Mouse (Mus musculus): ENCODE data around the gene Tubgcp5. TPM values are rescaled to one million over a fixed set of nuclear protein-coding genes. Genes with fewer than 3 reads are reported as not detected.
A peak's percentile ranks its signal among the peaks of the same experiment; 100 is the strongest.
"Not testable (repeated sequence)": the region's sequence is repeated elsewhere in the genome, so short reads cannot be mapped to it uniquely, and the experiment has no call there.

Tubgcp5 gene
- polyA plus RNA-seq (2017; shearing (Covaris generic)), result 10 to 100 TPM; 29.8 to 35.9 TPM

DNA sequence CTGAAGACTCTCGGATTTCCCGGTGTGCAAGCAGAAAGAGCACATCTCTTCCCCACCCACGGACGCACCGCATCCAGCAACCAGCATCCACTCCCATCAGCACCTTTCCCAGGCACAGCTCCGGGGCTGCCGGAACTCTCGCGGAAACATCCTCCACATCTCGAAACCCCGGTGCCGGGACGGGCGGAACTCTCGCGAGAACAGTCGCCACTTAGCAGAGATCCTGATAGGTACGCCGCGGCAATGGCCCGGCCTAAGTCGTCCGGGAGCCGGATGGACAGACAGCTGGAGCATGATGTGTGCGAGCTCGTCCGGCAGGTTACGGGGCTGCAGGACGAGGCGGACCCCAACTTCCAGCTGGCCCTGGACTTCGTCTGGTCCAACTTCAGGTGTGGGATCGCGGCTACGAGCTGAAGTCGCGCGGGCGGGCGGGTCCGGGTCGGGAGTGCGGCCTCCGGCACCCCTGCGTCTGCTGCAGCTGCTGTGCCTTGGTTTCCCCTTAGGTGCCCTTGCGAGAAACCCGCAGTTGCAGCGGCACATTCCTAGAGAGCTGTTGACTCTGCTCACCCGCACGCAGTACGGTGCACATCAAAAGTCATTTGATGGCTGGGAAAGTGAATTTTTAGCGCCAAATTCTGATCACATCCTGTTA is at the start of gene Tubgcp5:
Gene Tubgcp5, plus strand, starts transcription at position 203 of the 652 bp plus-strand sequence.
- peak; percentile 100 for ATAC-seq

- no peak for ATAC-seq
These were observed 49.3 kb upstream of the Tubgcp5 start for GRCm38 (mm10) chr7:55744566-55745220.

DNA sequence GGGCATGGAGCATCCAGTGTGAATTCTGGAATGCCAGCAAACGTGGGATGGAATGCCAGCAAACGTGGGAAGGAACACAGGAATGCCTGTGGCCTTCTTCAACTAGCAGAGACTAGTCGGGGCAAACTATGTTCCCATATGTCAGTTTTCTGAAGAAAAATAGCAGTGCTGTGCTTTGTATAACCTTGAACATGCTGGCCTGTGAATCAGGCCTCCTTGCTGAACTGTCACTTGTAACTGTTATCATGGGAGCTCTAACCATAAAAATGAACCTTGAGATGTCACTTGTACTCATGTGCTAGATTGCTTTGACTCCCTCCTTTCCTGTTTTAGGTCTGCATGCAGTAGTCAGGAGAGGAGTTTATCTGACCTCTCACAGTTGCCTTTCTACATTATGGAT is 43.1 kb upstream of the Tubgcp5 start:
- ATAC-seq, result no peak

GRCm38 (mm10) chr7:55759346-55759745 is 34.6 kb upstream of the Tubgcp5 start:
- no peak for ATAC-seq

DNA sequence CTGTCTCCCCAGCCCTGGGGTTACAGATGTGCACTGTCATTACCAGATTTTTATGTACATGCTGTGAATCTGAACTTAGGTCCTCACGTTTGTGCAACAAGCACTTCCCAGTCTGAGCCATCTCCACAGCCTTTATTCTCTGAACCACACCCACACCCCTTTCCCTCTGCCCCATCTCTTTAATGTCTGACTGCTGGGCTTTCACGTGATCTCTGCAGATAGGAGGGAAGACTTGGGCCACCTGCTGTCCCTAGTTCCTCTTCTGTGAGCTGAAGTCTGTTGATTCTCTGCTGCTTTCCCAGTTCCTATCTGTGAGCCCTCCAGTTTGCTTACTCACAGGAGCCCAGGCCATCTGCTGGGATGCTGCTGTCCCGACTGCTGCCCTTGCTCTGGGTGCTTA is 26.0 kb upstream of the Tubgcp5 start, which contains the start of gene Siglech:
Gene Siglech, plus strand, starts transcription at position 253 of the 400 bp plus-strand sequence.
- ATAC-seq, result no peak

- ATAC-seq, result no peak
These were observed 13.9 kb upstream of the Tubgcp5 start for GRCm38 (mm10) chr7:55780011-55780410.

DNA sequence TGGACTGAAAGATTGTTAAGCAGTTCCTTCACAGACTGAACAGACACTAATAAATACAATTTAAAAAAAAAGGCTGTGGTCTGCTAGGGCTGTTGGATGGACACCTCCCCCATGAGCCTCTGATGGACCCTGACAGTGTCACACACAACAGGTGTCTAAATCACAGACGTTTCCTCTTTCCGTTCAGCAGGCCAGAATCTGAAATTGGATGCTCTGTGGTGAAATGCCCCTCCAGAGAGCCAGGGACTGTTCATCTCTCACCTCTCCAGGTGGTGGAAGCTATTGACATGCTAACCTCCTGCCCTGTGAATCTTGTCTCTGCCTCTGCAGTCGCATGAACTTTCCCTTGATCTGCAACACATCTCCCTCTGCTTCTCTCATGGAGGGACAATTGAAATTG is 11.5 kb upstream of the Tubgcp5 start:
- no peak for ATAC-seq

DNA sequence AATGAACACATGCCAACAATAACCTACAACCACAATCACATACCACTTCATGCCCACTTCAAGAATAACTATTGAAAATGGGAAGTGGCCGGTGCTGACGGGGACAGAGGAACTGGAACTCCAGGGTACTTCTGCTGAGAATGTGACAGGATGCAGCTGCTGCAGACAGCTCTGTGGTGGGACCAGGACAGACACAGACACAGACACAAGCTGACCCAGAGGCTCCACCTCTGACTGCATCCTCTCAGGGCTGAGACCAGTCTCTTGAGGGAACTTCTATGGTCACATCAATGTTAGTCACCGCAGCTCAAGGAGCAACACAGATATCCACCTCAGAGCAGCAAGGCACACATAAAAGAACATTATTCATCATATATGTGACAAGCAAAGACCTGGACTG is 9.4 kb upstream of the Tubgcp5 start:
- no peak for ATAC-seq

GRCm38 (mm10) chr7:55790586-55790985 is 3.4 kb upstream of the Tubgcp5 start:
- ATAC-seq, result not testable (repeated sequence)

- no peak for ATAC-seq
These were observed 1.7 kb upstream of the Tubgcp5 start for GRCm38 (mm10) chr7:55792280-55792679.

- no peak for ATAC-seq
These were observed 560 bp upstream of the Tubgcp5 start for GRCm38 (mm10) chr7:55793236-55793951.

DNA sequence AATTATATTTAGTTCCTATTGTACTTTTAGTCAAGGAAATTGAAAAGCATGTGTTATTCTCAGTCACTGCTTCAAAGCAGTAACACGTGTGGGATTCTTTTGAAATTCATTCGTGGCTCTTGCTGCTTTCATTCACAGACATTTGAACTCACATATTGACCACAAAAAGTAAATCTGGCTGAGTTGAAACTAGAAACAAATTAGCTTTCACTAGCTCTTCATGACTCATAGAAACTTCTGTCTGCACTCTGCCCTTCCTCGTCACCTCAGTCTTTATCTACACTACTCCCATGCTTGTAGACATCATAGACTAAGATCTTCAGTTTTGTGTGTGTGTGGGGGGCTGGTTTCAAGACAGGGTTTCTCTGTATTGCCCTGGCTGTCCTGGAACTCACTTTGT is 6.0 kb downstream of the Tubgcp5 start:
- ATAC-seq, result no peak

- ATAC-seq, result no peak
These were observed 16.0 kb downstream of the Tubgcp5 start for GRCm38 (mm10) chr7:55809967-55810366.

GRCm38 (mm10) chr7:55824468-55824867 is 30.5 kb downstream of the Tubgcp5 start:
- ATAC-seq, result no peak

DNA sequence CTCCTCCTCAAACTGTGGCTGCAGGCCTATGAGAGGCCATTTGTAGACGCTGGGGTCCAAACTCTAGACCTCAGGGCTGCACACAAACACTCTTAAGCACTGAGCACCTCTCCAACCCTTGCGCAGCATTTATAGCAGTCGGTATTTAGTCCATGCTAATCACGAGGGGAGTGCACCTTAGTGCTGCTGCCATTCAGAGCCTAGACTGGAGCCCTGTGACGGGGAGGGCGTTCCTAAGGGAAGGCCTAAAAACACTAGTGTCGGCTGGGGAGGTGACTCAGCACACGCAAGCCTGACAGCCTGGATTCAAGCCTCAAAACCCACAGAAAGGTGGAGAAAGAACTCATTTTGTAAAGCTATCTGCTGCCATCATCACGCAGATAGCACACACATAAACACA is 33.6 kb downstream of the Tubgcp5 start:
- ATAC-seq, result no peak

- ATAC-seq, result no peak
These were observed 42.9 kb downstream of the Tubgcp5 start for GRCm38 (mm10) chr7:55836877-55837276.

GRCm38 (mm10) chr7:55841445-55841844 is 47.5 kb downstream of the Tubgcp5 start, which contains the start of gene Cyfip1:
Gene Cyfip1, plus strand, starts transcription at chr7:55841745.
- ATAC-seq, result no peak

GRCm38 (mm10) chr7:55841977-55842503 is 48.1 kb downstream of the Tubgcp5 start:
- peak; percentile 86 for ATAC-seq

- no peak for ATAC-seq
These were observed 48.7 kb downstream of the Tubgcp5 start for GRCm38 (mm10) chr7:55842504-55843152.

GRCm38 (mm10) chr7:55846606-55847312 is 52.8 kb downstream of the Tubgcp5 start:
- peak; percentile 40 for ATAC-seq

- ATAC-seq, result no peak
These were observed 56.1 kb downstream of the Tubgcp5 start for GRCm38 (mm10) chr7:55849948-55850571.

- ATAC-seq, result peak; percentile 81
These were observed 58.8 kb downstream of the Tubgcp5 start for GRCm38 (mm10) chr7:55852787-55853186.
